27 mouse cellular contexts compared by ENCODE assay signal in genomic region chr1:12092564-12093504, GRCm38 (mm10).
DNase-seq lines count a peak whose midpoint lies in the region; ATAC-seq and TF ChIP-seq lines count a peak whose summit lies in the region.
"Had no signal": no experiment of that assay in that cellular context is flagged by ENCODE, and none has a peak within 500 bp of the region (broad histone marks: within the 10 kb centered on the region; RNA-seq: fewer than 3 reads in every experiment).

No protein-coding gene starts in this region.

- 48% methylated on average over 1 of the region's 1 CpGs for WGBS in forebrain, embryonic 15.5 days
- WGBS in forebrain, embryonic 10.5 days, result 96% methylated on average over 1 of the region's 1 CpGs
- WGBS in lung, embryonic 14.5 days, result 36% methylated on average over 1 of the region's 1 CpGs
- WGBS in limb, embryonic 15.5 days, result 55% methylated on average over 1 of the region's 1 CpGs

- no peak for TF ChIP-seq POLR2A in brain, embryonic 14.5 days (IDR thresholded peaks at IDR 0.05; ENCODE audit: borderline replicate concordance, extremely low read depth, insufficient read depth, insufficient read length, poor library complexity, severe bottlenecking)

- peak; percentile 96 for ATAC-seq in forebrain, embryonic 15.5 days (replicated peaks)
- ATAC-seq in lung, embryonic 14.5 days (ENCODE audit: insufficient read depth), result no peak
- peak; percentile 71; the same call in 1 of the 2 replicates for ATAC-seq in limb, embryonic 15.5 days (ENCODE audit: insufficient number of reproducible peaks, low FRiP score, low TSS enrichment, low read depth)
- ATAC-seq in erythroid progenitor cell, adult 5-6 weeks (replicated peaks; ENCODE audit: low FRiP score, poor library complexity, severe bottlenecking), result no peak
- ATAC-seq: intestine, embryonic 16.5 days; midbrain, embryonic 15.5 days; Patski had no signal

- H3K4me3 ChIP-seq in forebrain, embryonic 15.5 days, result no peak overlapping the region
- H3K4me3 ChIP-seq in forebrain, embryonic 10.5 days, result no peak overlapping the region
- no peak overlapping the region for H3K4me3 ChIP-seq in lung, embryonic 14.5 days (ENCODE audit: low read depth, low read length)
- no peak overlapping the region for H3K4me3 ChIP-seq in limb, embryonic 15.5 days
- H3K4me3 ChIP-seq: hindbrain, embryonic 15.5 days; layer of hippocampus, adult 2 months; limb, embryonic 12.5 days; midbrain, embryonic 15.5 days; myocyte had no signal

- H3K9ac ChIP-seq in forebrain, embryonic 15.5 days (replicated peaks), result no peak overlapping the region
- no peak overlapping the region for H3K9ac ChIP-seq in lung, embryonic 14.5 days
- H3K9ac ChIP-seq in limb, embryonic 15.5 days, result no peak overlapping the region
- H3K9ac ChIP-seq: hindbrain, embryonic 15.5 days; limb, embryonic 12.5 days; liver, embryonic 14.5 days; midbrain, embryonic 15.5 days had no signal

- TF ChIP-seq CTCF in lung, embryonic 14.5 days (IDR thresholded peaks at IDR 0.05; ENCODE audit: low read depth), result no peak
- no peak for TF ChIP-seq CTCF in brain, embryonic 14.5 days (IDR thresholded peaks at IDR 0.05; ENCODE audit: borderline replicate concordance, extremely low read depth, insufficient read depth, insufficient read length)

- H3K4me2 ChIP-seq in forebrain, embryonic 15.5 days (replicated peaks), result no peak overlapping the region
- no peak overlapping the region for H3K4me2 ChIP-seq in lung, embryonic 14.5 days
- H3K4me2 ChIP-seq in limb, embryonic 15.5 days, result no peak overlapping the region
- H3K4me2 ChIP-seq: heart, embryonic 11.5 days; hindbrain, embryonic 15.5 days; limb, embryonic 12.5 days; midbrain, embryonic 15.5 days had no signal

- DNase-seq in forebrain, embryonic 10.5 days (ENCODE audit: extremely low spot score, low spot score), result no peak
- DNase-seq in lung, embryonic 14.5 days, result peak; percentile 28
- no peak for DNase-seq in lung, adult 18-20 months
- peak; percentile 77 for DNase-seq in brain, embryonic 14.5 days (ENCODE audit: low read depth)
- DNase-seq: adrenal gland, postnatal 36 days; cerebellum, adult 11-12 months; gastrocnemius, postnatal 10 days; heart, postnatal 10 days; kidney, adult 9 months; kidney, postnatal 14 days; lung, postnatal 4 days; right cerebral cortex, postnatal 14 days; thymus, postnatal 25 days had no signal

- H3K4me1 ChIP-seq in forebrain, embryonic 15.5 days, result peaks cover 13% of the 10 kb centered on the region
- no peaks in the 10 kb centered on the region for H3K4me1 ChIP-seq in forebrain, embryonic 10.5 days
- H3K4me1 ChIP-seq in lung, embryonic 14.5 days (ENCODE audit: insufficient read depth), result no peaks in the 10 kb centered on the region
- no peaks in the 10 kb centered on the region for H3K4me1 ChIP-seq in limb, embryonic 15.5 days
- H3K4me1 ChIP-seq: hindbrain, embryonic 15.5 days; limb, embryonic 12.5 days; midbrain, embryonic 15.5 days had no signal

- H3K36me3 ChIP-seq in forebrain, embryonic 15.5 days, result no peaks in the 10 kb centered on the region
- no peaks in the 10 kb centered on the region for H3K36me3 ChIP-seq in forebrain, embryonic 10.5 days (replicated peaks)
- no peaks in the 10 kb centered on the region for H3K36me3 ChIP-seq in lung, embryonic 14.5 days (ENCODE audit: insufficient read depth)
- H3K36me3 ChIP-seq in limb, embryonic 15.5 days, result no peaks in the 10 kb centered on the region
- H3K36me3 ChIP-seq: G1E; hindbrain, embryonic 15.5 days; limb, embryonic 12.5 days; midbrain, embryonic 15.5 days had no signal

- H3K9me3 ChIP-seq in forebrain, embryonic 15.5 days, result no peaks in the 10 kb centered on the region
- H3K9me3 ChIP-seq in forebrain, embryonic 10.5 days, result no peaks in the 10 kb centered on the region
- no peaks in the 10 kb centered on the region for H3K9me3 ChIP-seq in lung, embryonic 14.5 days (ENCODE audit: low read depth, low read length)
- no peaks in the 10 kb centered on the region for H3K9me3 ChIP-seq in limb, embryonic 15.5 days
- H3K9me3 ChIP-seq: G1E; hindbrain, embryonic 15.5 days; limb, embryonic 12.5 days; midbrain, embryonic 15.5 days had no signal

- H3K27me3 ChIP-seq in forebrain, embryonic 15.5 days, result no peaks in the 10 kb centered on the region
- no peaks in the 10 kb centered on the region for H3K27me3 ChIP-seq in forebrain, embryonic 10.5 days (ENCODE audit: poor library complexity, severe bottlenecking)
- H3K27me3 ChIP-seq in lung, embryonic 14.5 days (ENCODE audit: insufficient read depth, low read length), result no peaks in the 10 kb centered on the region
- H3K27me3 ChIP-seq in limb, embryonic 15.5 days, result no peaks in the 10 kb centered on the region
- H3K27me3 ChIP-seq: CH12.LX; hindbrain, embryonic 15.5 days; limb, embryonic 12.5 days; midbrain, embryonic 15.5 days; Patski had no signal

- no peak overlapping the region for H3K27ac ChIP-seq in forebrain, embryonic 15.5 days (replicated peaks)
- H3K27ac ChIP-seq in forebrain, embryonic 10.5 days, result no peak overlapping the region
- no peak overlapping the region for H3K27ac ChIP-seq in lung, embryonic 14.5 days (ENCODE audit: low read depth)
- H3K27ac ChIP-seq in limb, embryonic 15.5 days, result 0 out of 2 replicates have a peak overlapping the region, but pooled peaks have one; percentile 38
- H3K27ac ChIP-seq: hindbrain, embryonic 15.5 days; layer of hippocampus, adult 2 months; limb, embryonic 12.5 days; liver, embryonic 14.5 days; midbrain, embryonic 15.5 days had no signal

Comparison
In these comparisons a context has a peak if more than half of its experiments do, and no peak if none do; other contexts are left out.
1. DNase-seq: peak in lung, embryonic 14.5 days (single experiment) and brain, embryonic 14.5 days (single experiment); none in forebrain, embryonic 10.5 days (single experiment) and lung, adult 18-20 months (0 of 2).
2. ATAC-seq: peak in forebrain, embryonic 15.5 days (single experiment) and limb, embryonic 15.5 days (single experiment); none in lung, embryonic 14.5 days (single experiment) and erythroid progenitor cell, adult 5-6 weeks (single experiment).